Mouse (Mus musculus) gastrocnemius, adult 2 months (tissue): Measurements from ENCODE around the gene Gm10100. TPM values are rescaled to one million over a fixed set of nuclear protein-coding genes. Genes with fewer than 3 reads are reported as not detected.
"Not testable (repeated sequence)": the region's sequence is repeated elsewhere in the genome, so short reads cannot be mapped to it uniquely, and the experiment has no call there.

Experiments
- DNase-seq: peaks from one replicate; pipeline ENCODE4 v3.0.0; 2022
- H3K27ac ChIP-seq: fragments of 200-600 bp; 2 replicates; pipeline ENCODE4 v1.8.1; 2022; ENCODE audit warnings: mild to moderate bottlenecking
- H3K4me3 ChIP-seq: fragments of 200-600 bp; 2 replicates; pipeline ENCODE4 v1.8.1; 2022; ENCODE audit warnings: mild to moderate bottlenecking, moderate library complexity
- CTCF ChIP-seq: fragments of 200-600 bp; IDR thresholded peaks from 2 replicates; pipeline ENCODE4 v1.8.1; 2022; ENCODE audit warnings: antibody characterized with exemption, mild to moderate bottlenecking, moderate library complexity
- intact Hi-C: fragments of 180-260 bp; cut with DNase I; formaldehyde crosslinking; loops from one replicate; pipeline ENCODE4 v1.15.1; 2025
- long read RNA-seq, 2 experiments: library from polyadenylated mRNA; stranded (forward); transcript quantifications; one replicate each; pipeline ENCODE4 v2.0.0; 2021
- total RNA-seq, 2 experiments: library from RNA; stranded (reverse); gene quantifications; 2 replicates each; pipeline ENCODE4 v1.2.3; 2021

The Gm10100 gene
- total RNA-seq = not detected
- long read RNA-seq, experiment 1 = 0 reads
- long read RNA-seq, experiment 2 = 0 reads

- intact Hi-C loops = no loop called here
- TF ChIP-seq CTCF = no peak
- Histone ChIP-seq H3K27ac (no peak within 1 kb of the TSS), H3K4me3 (no peak within 1 kb of the TSS)
- no peak for DNase-seq
Measured at GRCm38 (mm10) chr10:77726186-77726585, at the start of gene Gm10100. Gene Gm10100 (plus strand): TSS chr10:77726486.

- DNase-seq = no peak
Measured at GRCm38 (mm10) chr10:77677562-77677961, 48.7 kb upstream of the Gm10100 start.

GRCm38 (mm10) chr10:77682994-77683393, 43.3 kb upstream of the Gm10100 start:
- DNase-seq = no peak
- no peak overlapping the region for H3K4me3 ChIP-seq
- TF ChIP-seq CTCF = no peak
- no peak overlapping the region for H3K27ac ChIP-seq
- intact Hi-C loops = no loop called here

More at GRCm38 (mm10) chr10:77677562-77677961, 48.7 kb upstream of the Gm10100 start:
- no peak for TF ChIP-seq CTCF
- Histone ChIP-seq H3K27ac (no peak overlapping the region), H3K4me3 (no peak overlapping the region)
- intact Hi-C loops = no loop called here

- Histone ChIP-seq H3K4me3 (no peak overlapping the region), H3K27ac (no peak overlapping the region)
- intact Hi-C loops = no loop called here
- DNase-seq = no peak
- no peak for TF ChIP-seq CTCF
Measured at GRCm38 (mm10) chr10:77684181-77684580, 42.1 kb upstream of the Gm10100 start.

GRCm38 (mm10) chr10:77685895-77686664, 40.2 kb upstream of the Gm10100 start, which contains the start of gene Tspear:
Gene Tspear (plus strand): TSS chr10:77686569.
- Histone ChIP-seq H3K4me3 (no peak within 1 kb of the TSS), H3K27ac (no peak within 1 kb of the TSS)
- DNase-seq = no peak
- no peak for TF ChIP-seq CTCF
- intact Hi-C loops = no loop called here

- no peak for DNase-seq
- H3K27ac ChIP-seq = no peak overlapping the region
- intact Hi-C loops = no loop called here
- TF ChIP-seq CTCF = no peak
- H3K4me3 ChIP-seq = no peak overlapping the region
Measured at GRCm38 (mm10) chr10:77687021-77687420, 39.3 kb upstream of the Gm10100 start.

- H3K4me3 ChIP-seq, H3K27ac ChIP-seq, DNase-seq, intact Hi-C loops: not testable (repeated sequence)
Measured at GRCm38 (mm10) chr10:77690356-77690807, 35.9 kb upstream of the Gm10100 start, which contains the start of gene Gm19402. Gene Gm19402 (minus strand): TSS chr10:77690757.

- Histone ChIP-seq H3K27ac (no peak within 1 kb of the TSS), H3K4me3 (no peak within 1 kb of the TSS)
- TF ChIP-seq CTCF = no peak
- DNase-seq = no peak
- intact Hi-C loops = no loop called here
Measured at GRCm38 (mm10) chr10:77697133-77697532, 29.2 kb upstream of the Gm10100 start, which contains the start of gene Gm9508. Gene Gm9508 (minus strand): TSS chr10:77697233.

- no peak for DNase-seq
- no peak within 1 kb of the TSS for H3K27ac ChIP-seq
- no peak within 1 kb of the TSS for H3K4me3 ChIP-seq
- TF ChIP-seq CTCF = no peak
- intact Hi-C loops = no loop called here
Measured at GRCm38 (mm10) chr10:77706326-77706725, 20.0 kb upstream of the Gm10100 start, which contains the start of gene Gm10272. Gene Gm10272 (plus strand): TSS chr10:77706626.

- intact Hi-C loops = no loop called here
- no peak for DNase-seq
- Histone ChIP-seq H3K27ac (no peak overlapping the region), H3K4me3 (no peak overlapping the region)
- no peak for TF ChIP-seq CTCF
Measured at GRCm38 (mm10) chr10:77709831-77710230, 16.5 kb upstream of the Gm10100 start.

GRCm38 (mm10) chr10:77711157-77711556, 15.1 kb upstream of the Gm10100 start, which contains the start of gene Gm10024:
Gene Gm10024 (plus strand): TSS chr10:77711457.
- DNase-seq, H3K4me3 ChIP-seq, H3K27ac ChIP-seq, intact Hi-C loops: not testable (repeated sequence)

GRCm38 (mm10) chr10:77713734-77714133, 12.6 kb upstream of the Gm10100 start:
- no peak for TF ChIP-seq CTCF
- DNase-seq = no peak
- H3K27ac ChIP-seq = no peak overlapping the region
- no peak overlapping the region for H3K4me3 ChIP-seq
- intact Hi-C loops = no loop called here

GRCm38 (mm10) chr10:77715507-77715906, 10.8 kb upstream of the Gm10100 start, which contains the start of gene Gm10142:
Gene Gm10142 (plus strand): TSS chr10:77715807.
- H3K27ac ChIP-seq = no peak within 1 kb of the TSS
- intact Hi-C loops = no loop called here
- TF ChIP-seq CTCF = no peak
- H3K4me3 ChIP-seq = no peak within 1 kb of the TSS
- DNase-seq = no peak

GRCm38 (mm10) chr10:77720299-77720698, 6.0 kb upstream of the Gm10100 start, which contains the start of gene Krtap12-1:
Gene Krtap12-1 (plus strand): TSS chr10:77720599.
- H3K27ac ChIP-seq, intact Hi-C loops, DNase-seq, H3K4me3 ChIP-seq: not testable (repeated sequence)
